In the genomic region with DNA sequence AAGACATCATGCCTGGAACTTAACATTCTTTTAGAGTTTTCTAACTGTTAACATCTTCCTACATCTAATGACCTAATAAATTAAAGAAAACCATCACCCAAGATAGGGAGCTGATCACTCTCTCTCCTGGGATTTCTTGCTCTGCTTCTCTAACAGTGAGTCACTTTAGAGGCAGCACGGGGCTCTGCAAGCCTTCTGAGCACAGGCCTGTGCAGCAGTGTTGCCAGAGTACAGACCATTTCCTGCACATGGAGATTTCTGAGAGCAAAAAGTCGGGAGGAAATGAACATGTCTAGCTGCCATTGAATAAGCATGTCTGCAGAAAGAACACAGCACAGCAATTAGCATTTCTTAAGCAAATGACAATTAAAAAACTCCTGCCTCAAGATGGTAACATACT, we compare ENCODE assay signal across 17 mouse cellular contexts.
DNase-seq lines count a peak whose midpoint lies in the region.
"Had no signal": no experiment of that assay in that cellular context is flagged by ENCODE, and none has a peak within 500 bp of the region (broad histone marks: within the 10 kb centered on the region; RNA-seq: fewer than 3 reads in every experiment).

No protein-coding gene starts in this region.

- DNase-seq in heart, adult 8-10 months (ENCODE audit: low spot score): peak; percentile 42
- DNase-seq in heart, postnatal 14 days: no peak
- peak; percentile 41 for DNase-seq in kidney, postnatal 10 days
- DNase-seq in kidney, adult 8-10 months: no peak
- DNase-seq in Muller cell, postnatal 12 days (ENCODE audit: inconsistent ontology term): peak; percentile 31
- no peak for DNase-seq in left cerebral cortex, postnatal 4 days
- no peak for DNase-seq in cerebellum, adult 18-20 months
- DNase-seq: adrenal gland, postnatal 14 days; cerebellum, postnatal 25 days; lung, postnatal 10 days; right cerebral cortex, postnatal 4 days had no signal

- H3K27ac ChIP-seq in macrophage: peak overlapping the region; percentile 95
- H3K27ac ChIP-seq: forebrain, embryonic 15.5 days; heart, embryonic 13.5 days; liver, embryonic 15.5 days had no signal

- no peak overlapping the region for H3K4me3 ChIP-seq in macrophage (ENCODE audit: inconsistent target)
- H3K4me3 ChIP-seq: erythroblast, embryonic 14.5 days; forebrain, embryonic 15.5 days; heart, embryonic 13.5 days; liver, embryonic 15.5 days had no signal

- peaks cover 93% of the 10 kb centered on the region for H3K79me2 ChIP-seq in macrophage (ENCODE audit: inconsistent target)

- intact Hi-C loops in heart, postnatal 14 days (cut with DNase I): no loop called here
- intact Hi-C loops in left cerebral cortex, postnatal 4 days (cut with DNase I): no loop called here

- WGBS in macrophage (ENCODE audit: missing documents): 7% methylated on average over 2 of the region's 2 CpGs

- peaks cover 24% of the 10 kb centered on the region; the same call in 1 of the 2 replicates for H3K36me3 ChIP-seq in macrophage (ENCODE audit: inconsistent target)
- H3K36me3 ChIP-seq: G1E; liver, embryonic 15.5 days had no signal

Comparison
In these comparisons a context has a peak if more than half of its experiments do, and no peak if none do; other contexts are left out.
1. DNase-seq: peak in heart, adult 8-10 months (single experiment), kidney, postnatal 10 days (single experiment) and Muller cell, postnatal 12 days (single experiment); none in heart, postnatal 14 days (0 of 2), kidney, adult 8-10 months (0 of 2), left cerebral cortex, postnatal 4 days (single experiment) and cerebellum, adult 18-20 months (0 of 2).